Mouse (Mus musculus) Patski (cell line): ENCODE data around the gene Dnah9. TPM values are rescaled to one million over a fixed set of nuclear protein-coding genes. Genes with fewer than 3 reads are reported as not detected.

ENCODE experiments used
- ATAC-seq: fragments of 100-300 bp; one replicate; pipeline ENCODE4 v1.8.0; 2021
- CTCF ChIA-PET: fragments of 350-600 bp; sonication (Branson Sonifier 250); formaldehyde crosslinking; loops from one replicate; lab custom pipeline; 2022; ENCODE audit warnings: inconsistent platforms; lab: Charles Lee
- POLR2A ChIA-PET: fragments of 350-600 bp; sonication (Branson Sonifier 250); formaldehyde crosslinking; loops from one replicate; lab custom pipeline; 2022; ENCODE audit warnings: antibody characterized with exemption, inconsistent platforms; lab: Charles Lee
- DNase-seq: peaks from one replicate; pipeline ENCODE4 v3.0.0-alpha.2; 2011; ENCODE audit warnings: low read depth, low spot score
- H3K27me3 ChIP-seq: fragments of 371-371 bp; one replicate; pipeline ENCODE4 v1.5.1; 2021
- CTCF ChIP-seq: fragments of 100-300 bp; IDR thresholded peaks from one replicate; pipeline ENCODE4 v1.5.1; 2021
- in situ Hi-C: fragments of 300-500 bp; cut with MboI; formaldehyde crosslinking; loops from 3 replicates; pipeline ENCODE4 v1.11.1; 2018; ENCODE audit warnings: low pct_unique_long_range_greater_than_20kb, mixed read lengths
- polyA plus RNA-seq: library from polyadenylated mRNA; unstranded; gene quantifications from one replicate; pipeline ENCODE4 v1.2.3, GENCODE M21; 2021

The Dnah9 gene
- polyA plus RNA-seq, 1 experiment from 2014 or later = not detected

DNA sequence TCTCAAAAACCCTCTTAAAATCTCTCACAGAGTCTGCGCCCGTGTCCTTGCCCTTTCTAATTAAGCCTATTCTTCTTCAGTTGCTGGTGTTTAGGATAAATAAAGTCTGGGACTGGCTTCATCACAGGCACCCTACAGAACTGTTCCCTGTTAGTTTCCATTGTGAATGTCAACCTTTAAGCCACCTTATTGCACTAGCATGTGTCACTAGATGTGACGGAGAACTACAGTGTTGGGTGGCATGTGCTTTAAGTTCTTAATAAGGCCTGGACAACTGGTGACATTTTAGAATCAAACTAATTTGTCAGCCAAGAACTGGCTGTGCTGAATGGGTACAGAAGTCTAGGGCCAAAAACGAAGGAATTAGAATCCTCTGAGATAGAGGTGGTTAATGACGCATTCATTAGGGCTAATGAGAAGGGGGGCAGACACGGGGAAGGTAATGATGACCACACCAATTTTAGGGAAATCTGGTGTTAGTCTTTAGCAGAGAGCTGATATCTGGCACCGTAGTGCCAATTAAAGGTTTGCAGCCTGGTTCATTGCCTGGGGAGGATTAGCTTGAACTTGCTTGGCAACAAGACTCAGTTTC lies 84.6 kb downstream of the Dnah9 start:
- ATAC-seq (no peak), DNase-seq (no peak)
- CTCF ChIA-PET = interaction anchor here (1.1 kb wide), 1 partner anchor 12 kb away, joined by 3 read pairs; no protein-coding TSS in a partner anchor
- no peaks in the 10 kb centered on the region for H3K27me3 ChIP-seq
- TF ChIP-seq CTCF = no peak
- POLR2A ChIA-PET = no interaction called here
- in situ Hi-C loops = no loop called here

- no peak for TF ChIP-seq CTCF
- in situ Hi-C loops = no loop called here
- ChIA-PET POLR2A (no interaction called here), CTCF (no interaction called here)
- DNase-seq (no peak), ATAC-seq (no peak)
- no peaks in the 10 kb centered on the region for H3K27me3 ChIP-seq
These were observed 95.4 kb downstream of the Dnah9 start for GRCm38 (mm10) chr11:66072921-66073320.

- ChIA-PET CTCF (no interaction called here), POLR2A (no interaction called here)
- no peak for ATAC-seq
- in situ Hi-C loops = no loop called here
- TF ChIP-seq CTCF = no peak
- no peak for DNase-seq
- H3K27me3 ChIP-seq = peaks cover 9% of the 10 kb centered on the region
These were observed 109.4 kb downstream of the Dnah9 start for GRCm38 (mm10) chr11:66058956-66059355.

DNA sequence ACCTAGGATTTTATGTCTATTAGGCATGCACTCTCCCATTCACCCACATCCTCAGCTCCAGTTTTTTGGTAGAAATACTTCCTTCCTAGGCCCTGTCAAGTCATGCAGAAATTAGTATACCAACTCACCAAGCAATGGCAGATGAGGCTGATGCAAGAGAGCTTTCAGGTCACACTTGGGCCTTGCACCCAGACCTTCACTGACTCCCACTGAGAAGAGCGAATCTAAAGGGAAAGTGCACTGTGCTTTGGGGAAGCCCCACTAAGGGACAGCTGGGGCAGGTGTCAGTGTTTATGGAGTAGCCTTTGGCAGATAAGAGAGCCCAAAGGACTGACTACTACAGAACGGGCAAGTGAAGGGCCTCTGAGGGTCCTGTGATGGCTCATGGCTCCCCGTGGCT lies 117.1 kb downstream of the Dnah9 start:
- ATAC-seq (no peak), DNase-seq (no peak)
- in situ Hi-C loops = no loop called here
- H3K27me3 ChIP-seq = no peaks in the 10 kb centered on the region
- ChIA-PET CTCF (no interaction called here), POLR2A (no interaction called here)
- TF ChIP-seq CTCF = no peak

GRCm38 (mm10) chr11:66049146-66049545 lies 119.2 kb downstream of the Dnah9 start:
- in situ Hi-C loops = no loop called here

DNA sequence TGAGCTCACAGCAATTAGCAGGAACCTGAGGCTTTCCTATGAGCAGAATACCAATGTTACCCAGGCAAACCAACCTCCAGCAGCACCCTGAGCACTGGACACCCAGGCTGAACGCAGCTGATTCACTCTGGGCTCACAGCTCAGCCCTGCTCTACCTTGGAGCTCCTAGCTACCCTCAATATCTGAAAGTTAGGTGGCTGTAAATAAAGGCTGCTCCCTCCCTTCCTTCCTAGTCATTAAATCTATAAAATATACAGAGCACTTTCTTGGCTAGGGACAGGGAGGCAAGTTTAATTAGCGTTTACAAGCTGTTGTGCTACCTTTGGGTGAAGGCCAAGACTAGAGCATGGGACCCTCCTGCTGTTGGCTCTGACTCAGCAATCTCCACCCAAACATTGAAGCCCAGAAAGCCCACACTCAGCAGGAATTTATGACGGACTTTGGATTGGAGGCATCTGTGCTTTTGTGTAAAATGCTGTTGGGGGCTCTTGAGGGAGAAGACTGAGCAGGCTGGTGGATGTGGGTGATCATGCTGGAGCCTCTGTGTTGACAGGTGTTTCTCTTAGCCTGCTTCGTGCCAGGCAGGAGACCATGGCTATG lies 121.7 kb downstream of the Dnah9 start:
- ATAC-seq (no peak), DNase-seq (no peak)
- no peak for TF ChIP-seq CTCF
- POLR2A ChIA-PET = no interaction called here
- CTCF ChIA-PET = no interaction called here
- in situ Hi-C loops = no loop called here
- peaks cover under 1% of the 10 kb centered on the region for H3K27me3 ChIP-seq

More at GRCm38 (mm10) chr11:66049146-66049545, 119.2 kb downstream of the Dnah9 start:
- DNase-seq (no peak), ATAC-seq (no peak)
- CTCF ChIA-PET = no interaction called here
- no peaks in the 10 kb centered on the region for H3K27me3 ChIP-seq
- TF ChIP-seq CTCF = no peak
- POLR2A ChIA-PET = no interaction called here

GRCm38 (mm10) chr11:66043635-66044034 lies 124.7 kb downstream of the Dnah9 start:
- in situ Hi-C loops = no loop called here
- ChIA-PET POLR2A (no interaction called here), CTCF (no interaction called here)
- DNase-seq = no peak
- no peak for ATAC-seq
- peaks cover 6% of the 10 kb centered on the region for H3K27me3 ChIP-seq
- no peak for TF ChIP-seq CTCF

- DNase-seq (no peak), ATAC-seq (no peak)
- H3K27me3 ChIP-seq = peaks cover 6% of the 10 kb centered on the region
- no peak for TF ChIP-seq CTCF
- ChIA-PET POLR2A (no interaction called here), CTCF (no interaction called here)
- in situ Hi-C loops = no loop called here
These were observed 125.8 kb downstream of the Dnah9 start for GRCm38 (mm10) chr11:66042531-66042930.

GRCm38 (mm10) chr11:66025728-66026127 lies 142.6 kb downstream of the Dnah9 start:
- in situ Hi-C loops = no loop called here
- POLR2A ChIA-PET = interaction anchor here (0.6 kb wide), 1 partner anchor 10 kb away, joined by 3 read pairs; no protein-coding TSS in a partner anchor
- CTCF ChIA-PET = no interaction called here

DNA sequence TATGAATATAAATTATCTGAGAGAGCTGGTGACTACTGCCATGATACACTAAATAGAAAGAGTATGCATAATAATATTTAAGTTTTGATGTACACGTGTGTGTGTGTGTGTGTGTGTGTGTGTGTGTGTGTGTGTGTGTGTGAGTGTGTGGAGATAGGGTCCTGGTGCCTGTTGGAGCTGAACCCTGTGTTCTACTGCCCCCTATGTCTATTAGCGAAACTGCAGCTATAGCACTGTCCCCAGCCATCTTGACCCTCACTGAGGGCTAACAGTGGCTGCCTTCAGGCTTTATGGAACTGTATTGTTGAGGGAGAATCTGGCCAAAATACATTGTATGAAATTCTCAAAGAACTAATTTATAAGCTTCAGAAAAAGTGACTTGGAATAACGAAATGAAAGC lies 192.5 kb downstream of the Dnah9 start:
- DNase-seq (no peak), ATAC-seq (no peak)
- H3K27me3 ChIP-seq = peaks cover 12% of the 10 kb centered on the region
- CTCF ChIA-PET = no interaction called here
- POLR2A ChIA-PET = no interaction called here
- peak; percentile 8 for TF ChIP-seq CTCF
- in situ Hi-C loops = no loop called here

More at GRCm38 (mm10) chr11:66025728-66026127, 142.6 kb downstream of the Dnah9 start:
- no peak for ATAC-seq
- no peak for DNase-seq
- peaks cover 17% of the 10 kb centered on the region for H3K27me3 ChIP-seq
- TF ChIP-seq CTCF = no peak

DNA sequence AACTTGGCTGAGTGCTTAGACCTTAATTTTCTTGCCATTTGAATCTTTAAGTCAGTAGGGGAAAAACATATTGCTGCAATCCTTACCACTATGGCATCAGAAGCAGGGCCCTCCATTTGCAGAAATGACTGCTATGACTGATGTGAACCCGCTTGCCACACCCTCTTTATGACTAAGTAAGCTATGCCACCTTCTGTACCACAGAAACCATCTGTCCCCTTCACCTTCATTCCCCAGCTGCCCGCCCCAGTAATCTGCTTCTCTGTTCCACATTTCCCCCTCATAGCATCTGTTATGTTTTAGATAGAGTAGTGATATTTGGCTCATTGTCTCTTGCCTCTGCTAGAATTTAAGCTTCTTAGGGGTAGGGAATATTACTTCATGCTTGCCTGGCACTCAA lies 237.6 kb downstream of the Dnah9 start:
- H3K27me3 ChIP-seq = peaks cover 10% of the 10 kb centered on the region
- DNase-seq (no peak), ATAC-seq (no peak)
- in situ Hi-C loops = no loop called here
- ChIA-PET CTCF (no interaction called here), POLR2A (no interaction called here)
- no peak for TF ChIP-seq CTCF
